Mouse (Mus musculus): Measurements from ENCODE around the gene Hoxb5.

Gene Hoxb5

DNA sequence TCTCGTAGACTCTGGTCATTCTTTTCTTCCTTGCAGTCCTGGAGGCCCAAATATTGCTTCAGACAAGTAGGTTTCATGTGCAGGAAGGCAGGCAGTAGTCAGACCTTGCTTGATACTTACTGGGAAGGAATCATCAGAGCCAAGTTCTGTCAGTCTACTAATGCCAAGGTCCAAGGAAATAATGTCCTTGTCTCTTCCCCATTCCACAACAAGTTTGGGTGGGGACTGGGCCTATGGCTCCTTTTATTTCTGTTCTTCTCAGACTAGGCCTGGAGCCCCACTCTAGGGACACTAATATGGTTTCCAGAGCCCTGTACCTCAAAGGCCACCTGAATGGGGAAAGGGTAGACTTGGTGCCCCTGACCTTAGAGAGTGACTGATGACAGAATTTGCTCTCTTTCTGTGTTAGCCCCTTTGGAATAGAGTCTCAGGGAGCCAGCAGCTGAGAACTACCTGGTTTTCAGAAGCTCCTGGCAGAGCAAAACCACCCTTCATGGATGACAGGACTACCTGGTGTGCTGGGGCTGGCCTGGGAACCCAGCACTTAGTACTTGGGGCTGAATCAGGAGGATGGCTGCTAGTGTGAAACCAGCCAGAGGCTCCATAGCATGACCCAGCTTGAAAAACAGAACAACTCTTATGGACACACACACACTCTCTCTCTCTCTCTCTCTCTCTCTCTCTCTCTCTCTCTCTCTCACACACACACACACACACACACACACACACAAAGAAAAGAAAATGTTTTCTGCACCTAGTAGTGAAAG, 14.5 kb upstream of the Hoxb5 start:
- DNase-seq (ENCODE audit: low spot score): no peak

DNA sequence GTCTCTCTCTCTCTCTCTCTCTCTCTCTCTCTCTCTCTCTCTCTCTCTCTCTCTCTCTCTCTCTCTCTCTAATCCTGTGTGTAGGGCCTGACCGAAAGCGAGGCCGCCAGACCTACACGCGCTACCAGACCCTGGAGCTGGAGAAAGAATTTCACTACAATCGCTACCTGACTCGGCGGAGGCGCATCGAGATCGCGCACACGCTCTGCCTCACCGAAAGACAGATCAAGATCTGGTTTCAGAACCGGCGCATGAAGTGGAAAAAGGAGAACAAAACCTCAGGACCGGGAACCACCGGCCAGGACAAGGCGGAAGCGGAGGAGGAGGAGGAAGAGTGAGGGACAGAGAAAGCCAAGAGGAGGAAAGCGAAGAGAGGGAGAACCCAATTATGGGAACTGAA, 13.8 kb upstream of the Hoxb5 start:
- no peak for DNase-seq (ENCODE audit: low spot score)

DNA sequence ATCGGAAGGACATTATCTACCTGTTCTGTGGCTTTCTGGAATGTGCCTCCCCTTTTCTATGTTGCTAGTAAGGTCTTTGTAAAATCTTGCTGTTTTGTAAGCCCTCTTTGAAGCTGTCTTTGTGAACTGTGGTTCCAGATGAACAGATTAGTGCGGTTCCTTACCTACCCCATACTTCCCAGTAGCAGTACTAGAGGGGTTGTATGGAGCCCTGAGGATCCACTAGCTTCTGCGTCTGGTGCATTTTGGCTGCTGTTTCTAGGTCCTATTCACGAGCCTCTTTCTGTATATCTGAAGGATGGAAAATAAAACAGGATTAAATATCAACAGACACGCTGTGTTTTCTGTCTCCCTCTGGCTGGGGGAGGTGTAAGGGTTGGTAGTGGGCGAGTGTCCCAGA, 13.3 kb upstream of the Hoxb5 start:
- DNase-seq (ENCODE audit: low spot score): no peak

DNA sequence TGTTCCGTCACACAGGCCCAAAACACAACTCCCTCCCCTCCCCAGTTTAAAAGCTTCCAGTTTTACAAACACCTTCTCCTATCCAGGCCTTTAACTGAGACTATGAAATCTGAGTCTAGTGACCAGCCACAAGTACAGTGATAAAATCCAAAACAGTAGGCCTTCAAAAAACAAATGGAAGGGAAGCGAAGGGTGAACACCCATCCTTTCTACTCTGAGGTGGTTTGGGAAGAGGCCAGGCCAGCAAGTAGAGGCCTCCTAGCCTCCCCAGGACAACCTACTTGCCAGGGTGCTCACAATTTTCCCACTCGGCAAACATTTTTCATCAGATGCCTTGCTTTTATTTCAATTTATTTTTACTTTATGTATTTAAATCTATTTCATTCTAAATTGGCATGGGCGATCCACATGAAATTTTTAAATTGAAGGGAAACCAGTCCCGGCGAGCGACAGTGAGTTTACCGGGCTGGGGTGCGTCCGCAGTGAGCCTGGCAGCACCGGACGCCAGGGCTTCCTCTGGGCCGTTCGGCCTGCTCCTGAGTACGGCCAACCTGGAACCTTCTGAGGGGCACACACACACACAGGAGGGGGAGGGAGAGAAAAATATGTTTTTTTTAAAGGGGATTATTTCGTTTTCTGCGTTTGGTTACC, 12.3 kb upstream of the Hoxb5 start:
- DNase-seq (ENCODE audit: low spot score): no peak

DNA sequence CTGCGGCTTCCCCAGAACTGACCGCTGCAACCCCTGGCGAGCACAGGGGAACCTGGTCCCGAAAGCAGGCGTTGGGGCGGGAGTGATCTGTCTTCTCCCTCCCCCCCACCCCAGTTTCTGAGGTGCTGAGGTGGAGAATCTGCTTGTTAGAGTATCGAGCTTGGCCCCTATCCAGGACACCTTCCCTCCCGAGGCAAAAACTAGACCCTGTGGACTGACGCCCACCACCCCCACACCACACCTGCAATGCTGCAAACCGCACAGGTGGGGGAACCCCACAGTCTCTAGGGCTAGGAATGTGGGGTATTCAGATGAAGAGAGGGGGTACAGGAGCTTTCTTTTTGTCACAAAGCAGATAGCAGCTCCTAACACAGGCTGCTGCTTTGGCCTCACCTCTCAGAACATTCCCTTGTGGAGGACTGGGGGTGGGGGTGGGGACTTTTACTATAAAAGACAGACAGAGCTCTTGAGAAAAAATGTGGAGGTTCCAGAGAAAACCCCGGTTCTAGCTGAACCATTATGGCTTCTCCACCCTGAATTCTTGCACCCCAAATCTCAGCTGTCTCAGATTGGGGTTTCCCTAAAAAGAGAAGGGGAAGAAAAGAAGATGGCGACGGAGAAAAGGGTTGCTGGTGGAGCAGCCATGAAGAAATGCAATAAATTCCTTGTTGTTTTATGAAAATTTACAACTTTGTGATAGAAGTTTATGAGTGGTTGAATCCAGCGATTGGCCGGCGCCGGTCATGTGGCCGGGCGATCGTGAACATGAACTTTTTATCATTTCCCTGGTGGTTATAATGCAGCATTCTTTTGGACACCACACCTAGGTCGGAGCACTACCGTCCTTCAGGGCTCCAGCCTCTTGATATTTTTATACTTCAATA, 11.2 kb upstream of the Hoxb5 start, which contains the start of gene Hoxb6:
Gene Hoxb6, plus strand, starts transcription at position 796 of the 884 bp plus-strand sequence.
- no peak for DNase-seq (ENCODE audit: low spot score)

DNA sequence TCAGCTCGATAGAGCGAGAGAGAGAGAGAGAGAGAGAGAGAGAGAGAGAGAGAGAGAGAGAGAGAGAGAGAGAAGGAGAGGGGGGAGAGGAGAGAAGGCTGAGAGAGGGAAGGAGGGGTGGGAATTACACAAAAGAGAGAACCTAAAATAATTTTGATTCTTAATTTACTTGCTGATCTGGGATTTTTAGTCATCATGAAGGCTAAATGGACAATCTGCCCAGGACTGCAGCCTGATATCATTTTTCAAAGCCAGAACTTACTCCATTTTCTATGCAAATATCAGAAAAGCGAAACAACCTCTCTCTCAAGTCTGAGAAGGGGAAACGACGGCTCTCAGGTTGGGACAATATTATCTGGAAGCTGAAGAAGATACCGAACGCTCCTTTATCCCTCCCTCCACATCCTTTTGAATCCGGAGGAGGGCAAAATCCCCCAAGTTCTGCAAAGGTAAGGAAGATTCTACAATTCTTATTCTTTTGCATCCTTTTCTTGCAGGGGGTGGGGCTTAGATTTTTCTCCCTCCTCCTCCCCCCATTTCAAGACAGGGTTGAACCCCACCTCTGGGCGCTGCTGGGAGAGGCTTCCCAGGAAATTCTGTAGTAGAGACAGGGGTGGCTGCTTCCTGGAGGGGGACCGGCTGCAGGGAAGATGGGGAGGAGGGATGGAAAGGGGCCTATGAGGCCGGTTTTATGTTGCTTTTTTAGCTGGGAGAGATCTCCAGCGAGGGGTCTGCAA, 10.4 kb upstream of the Hoxb5 start:
- DNase-seq (ENCODE audit: low spot score): no peak

DNA sequence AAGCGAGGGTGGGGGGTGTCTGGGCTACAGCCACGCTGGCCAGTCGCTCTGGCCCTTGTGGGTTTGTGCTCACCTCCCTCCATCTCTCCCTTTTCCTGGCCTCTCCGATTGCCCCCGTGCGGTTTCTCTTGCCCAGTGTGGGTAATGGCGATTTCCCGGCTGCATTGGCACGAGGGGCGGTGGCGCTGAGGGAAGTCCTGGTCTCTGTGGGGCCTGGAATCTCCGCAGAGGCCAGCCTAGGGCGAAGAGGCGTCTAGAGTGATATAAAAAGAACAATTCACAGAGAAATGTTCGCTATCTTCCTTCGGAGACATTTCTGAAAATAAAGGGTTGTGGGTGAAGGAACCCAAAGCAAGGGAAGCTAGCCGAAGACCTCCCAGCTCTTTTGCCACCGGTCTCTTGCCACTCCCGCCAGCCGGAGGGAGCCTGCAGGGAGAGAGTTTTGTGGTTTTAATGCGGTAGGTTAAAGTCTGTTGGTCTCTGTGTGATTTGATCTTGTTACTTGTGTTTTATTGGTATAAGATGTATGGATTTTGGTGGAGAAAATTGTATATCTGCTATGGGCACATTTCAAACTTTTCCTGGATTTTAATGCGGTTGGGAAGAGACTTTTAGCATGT, 9.7 kb upstream of the Hoxb5 start:
- no peak for DNase-seq (ENCODE audit: low spot score)

DNA sequence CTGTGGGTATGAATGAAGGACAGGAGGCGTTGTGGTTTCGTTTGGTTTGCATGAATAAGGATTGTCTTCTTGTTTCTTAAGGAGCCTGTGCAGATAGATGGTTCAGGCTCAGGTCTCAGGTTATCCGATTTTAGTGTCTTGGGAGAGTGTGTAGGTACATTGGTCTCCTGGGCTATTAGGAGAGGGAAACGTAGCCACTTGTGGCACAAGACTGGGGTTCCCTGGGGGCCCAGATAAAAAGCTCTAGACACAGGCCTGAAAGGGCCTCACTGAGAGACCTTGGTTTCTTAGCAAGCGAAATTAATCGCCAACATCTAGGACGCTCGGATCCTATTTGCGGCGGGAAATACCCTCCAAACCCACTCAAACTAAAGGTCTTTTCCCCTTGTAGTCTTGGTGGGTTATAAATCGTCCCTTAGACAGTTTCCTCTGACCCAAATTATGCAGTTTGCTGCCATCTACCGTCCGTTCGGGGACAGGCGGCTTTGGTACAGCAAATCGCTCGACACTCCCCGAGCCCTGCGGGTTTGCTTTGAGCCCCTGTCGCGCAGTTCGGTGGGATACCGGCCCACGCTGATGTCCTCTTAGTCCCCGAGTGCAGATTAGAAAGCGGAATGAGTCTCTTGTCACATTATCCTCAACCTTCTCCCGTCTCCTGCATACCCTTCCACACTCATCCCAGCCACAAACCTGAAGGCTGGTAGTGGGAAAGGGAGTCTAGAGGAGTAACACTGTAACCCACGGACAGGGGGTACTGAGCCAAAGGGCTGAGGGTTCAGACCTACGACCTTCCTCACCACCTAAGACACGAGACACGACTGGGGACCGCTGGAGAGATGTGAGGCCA, 8.7 kb upstream of the Hoxb5 start:
- peak; percentile 83 for DNase-seq (ENCODE audit: low spot score)

DNA sequence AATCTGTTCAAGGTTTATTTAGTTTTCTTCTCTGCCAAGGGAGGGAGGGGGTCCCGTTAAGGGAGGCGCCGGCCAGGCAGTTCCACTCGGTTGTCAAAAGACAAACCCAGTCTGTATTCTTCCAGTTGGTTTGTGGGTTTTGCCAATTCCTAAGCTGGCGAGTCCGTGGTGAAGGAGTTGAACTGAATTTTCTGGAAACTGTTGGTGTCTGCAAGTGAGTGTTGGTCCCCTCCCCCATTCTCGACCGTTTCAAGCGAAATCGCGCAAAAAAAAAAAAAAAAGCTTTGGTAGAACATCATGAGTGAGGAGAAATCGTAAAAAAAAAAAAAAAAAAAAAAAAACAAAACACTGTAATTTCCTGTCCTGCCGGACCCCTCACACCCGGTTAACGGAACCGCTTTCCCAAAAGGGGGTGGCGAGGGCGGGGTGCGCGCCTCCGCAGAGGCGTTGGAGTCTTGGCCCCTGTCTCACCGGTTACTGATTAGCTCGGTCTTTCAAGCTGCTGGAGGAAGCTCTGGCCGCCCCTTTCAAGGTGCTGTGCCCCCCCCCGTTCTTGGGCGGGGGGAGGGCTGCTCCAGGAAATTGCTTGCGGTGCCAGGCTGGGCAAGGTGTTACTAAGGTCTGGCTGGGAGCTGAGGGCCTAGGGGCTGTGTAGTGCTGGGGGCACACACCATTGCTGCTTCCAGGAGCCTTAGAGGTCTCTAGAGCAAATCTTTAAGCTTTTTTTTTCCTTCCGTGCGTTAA, 7.9 kb upstream of the Hoxb5 start:
- no peak for DNase-seq (ENCODE audit: low spot score)

DNA sequence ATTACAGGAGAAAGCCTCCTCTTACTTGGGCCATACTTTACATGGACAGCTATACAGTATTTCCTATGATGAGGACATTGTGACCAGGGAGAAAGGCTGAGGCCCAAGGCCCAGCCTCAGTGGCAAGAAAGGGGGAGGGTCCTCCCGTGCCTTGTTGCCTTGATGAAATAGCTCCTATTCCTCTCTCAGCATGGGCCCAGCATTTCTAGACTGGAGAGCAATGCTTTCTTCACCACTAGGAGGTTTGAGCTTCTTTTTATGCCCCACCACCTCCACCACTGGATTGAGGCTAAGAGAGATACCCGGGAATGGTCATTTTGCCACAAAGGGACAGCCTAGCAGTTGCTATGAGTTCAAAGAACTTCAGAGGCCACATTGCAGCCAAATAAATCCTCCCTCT, 6.1 kb upstream of the Hoxb5 start:
- no peak for DNase-seq (ENCODE audit: low spot score)

DNA sequence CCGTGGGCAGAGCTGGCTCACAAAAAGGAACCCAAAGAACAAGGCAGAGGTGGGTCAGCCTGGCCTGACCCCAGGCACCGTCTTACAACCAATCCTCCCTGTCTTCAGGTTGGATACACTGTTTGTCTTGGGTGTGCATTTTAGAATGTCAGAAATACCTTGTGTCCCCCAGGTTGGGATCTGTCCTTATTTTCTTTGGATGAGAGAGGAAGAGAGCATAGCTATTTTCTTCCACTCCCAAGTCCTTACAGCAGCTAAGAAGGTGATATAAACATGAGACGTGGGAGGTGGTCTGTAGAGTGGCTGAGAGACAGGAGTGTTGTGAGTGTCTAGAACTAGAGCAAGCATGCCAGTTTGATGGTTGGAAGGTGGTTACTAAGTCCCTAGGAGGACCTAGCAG, 5.7 kb upstream of the Hoxb5 start:
- no peak for DNase-seq (ENCODE audit: low spot score)

DNA sequence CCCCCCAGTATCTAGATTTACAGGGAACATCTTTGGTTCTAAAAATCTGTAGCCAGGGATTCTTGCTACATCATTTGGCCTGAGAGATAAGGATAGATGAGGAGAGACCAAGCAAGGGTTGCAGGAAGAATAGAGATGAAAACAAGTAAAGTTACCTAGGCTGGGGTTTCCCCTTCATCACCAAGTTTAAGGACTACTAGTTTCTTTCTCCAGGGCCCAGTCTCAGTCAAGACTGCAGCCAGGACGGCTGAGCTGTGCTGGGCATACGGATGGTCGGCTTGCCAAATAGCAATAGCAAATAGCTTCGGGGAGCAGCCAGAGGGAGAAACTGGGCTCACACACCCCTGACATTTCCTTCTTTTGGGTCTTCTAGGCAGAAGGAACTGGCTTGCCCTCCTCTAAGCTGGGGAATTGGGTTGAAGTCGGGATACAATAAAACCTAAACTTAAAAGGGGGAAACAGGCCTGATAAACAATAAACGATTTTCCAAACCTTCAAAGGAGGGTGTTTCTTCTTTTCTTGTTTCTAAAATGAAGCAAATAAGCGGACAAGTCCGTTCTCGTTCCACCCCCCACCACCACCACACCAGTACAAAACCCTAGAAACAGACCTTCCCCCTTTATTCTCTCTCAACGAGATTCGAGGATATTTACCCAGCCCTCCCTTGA, 5.0 kb upstream of the Hoxb5 start:
- DNase-seq (ENCODE audit: low spot score): no peak

DNA sequence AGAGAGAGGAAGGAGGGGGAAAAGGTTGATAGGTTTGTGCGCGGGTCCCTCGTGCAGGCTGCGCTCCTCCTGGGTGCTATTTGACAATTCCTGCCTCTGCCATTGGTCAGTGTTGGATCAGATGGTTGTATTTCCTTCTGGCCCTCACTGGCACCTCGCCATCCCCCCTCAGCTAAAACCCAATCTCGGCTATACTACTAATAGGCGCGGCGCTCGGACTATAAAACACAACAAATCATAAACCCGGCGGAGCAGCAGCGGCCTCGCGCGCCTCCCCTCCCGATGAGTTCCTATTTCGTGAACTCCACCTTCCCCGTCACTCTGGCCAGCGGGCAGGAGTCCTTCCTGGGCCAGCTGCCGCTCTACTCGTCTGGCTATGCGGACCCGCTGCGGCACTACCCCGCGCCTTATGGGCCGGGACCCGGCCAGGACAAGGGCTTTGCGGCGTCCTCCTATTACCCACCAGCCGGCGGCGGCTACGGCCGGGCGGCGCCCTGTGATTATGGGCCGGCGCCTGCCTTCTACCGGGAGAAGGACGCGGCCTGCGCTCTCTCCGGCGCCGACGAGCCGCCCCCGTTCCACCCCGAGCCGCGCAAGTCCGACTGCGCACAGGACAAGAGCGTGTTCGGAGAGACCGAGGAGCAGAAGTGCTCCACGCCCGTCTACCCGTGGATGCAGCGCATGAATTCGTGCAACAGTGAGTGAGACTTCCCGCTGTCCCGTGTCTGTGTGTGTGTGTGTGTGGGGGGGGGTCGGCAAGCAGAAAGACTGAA, 4.1 kb upstream of the Hoxb5 start:
- no peak for DNase-seq (ENCODE audit: low spot score)

DNA sequence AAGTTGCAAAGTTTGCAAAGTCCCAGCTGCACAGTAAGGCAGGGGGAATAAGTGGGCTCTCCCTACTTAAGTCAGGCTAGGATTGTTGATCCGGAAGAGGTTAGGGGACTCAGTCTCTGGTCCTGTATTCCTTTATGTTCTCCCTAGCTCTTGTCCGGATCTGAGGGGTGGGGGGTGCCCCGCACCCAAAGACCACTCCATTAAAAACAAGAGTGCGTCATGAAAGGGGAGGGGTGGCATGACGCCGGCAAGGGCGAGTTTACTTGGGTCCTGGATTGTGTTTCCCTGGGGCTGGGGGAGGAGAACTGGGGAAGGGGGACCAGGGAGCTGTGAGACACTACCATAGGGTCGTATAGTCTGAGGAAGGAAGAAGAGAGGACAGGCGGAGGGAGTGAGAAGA, 3.4 kb upstream of the Hoxb5 start:
- DNase-seq (ENCODE audit: low spot score): no peak

DNA sequence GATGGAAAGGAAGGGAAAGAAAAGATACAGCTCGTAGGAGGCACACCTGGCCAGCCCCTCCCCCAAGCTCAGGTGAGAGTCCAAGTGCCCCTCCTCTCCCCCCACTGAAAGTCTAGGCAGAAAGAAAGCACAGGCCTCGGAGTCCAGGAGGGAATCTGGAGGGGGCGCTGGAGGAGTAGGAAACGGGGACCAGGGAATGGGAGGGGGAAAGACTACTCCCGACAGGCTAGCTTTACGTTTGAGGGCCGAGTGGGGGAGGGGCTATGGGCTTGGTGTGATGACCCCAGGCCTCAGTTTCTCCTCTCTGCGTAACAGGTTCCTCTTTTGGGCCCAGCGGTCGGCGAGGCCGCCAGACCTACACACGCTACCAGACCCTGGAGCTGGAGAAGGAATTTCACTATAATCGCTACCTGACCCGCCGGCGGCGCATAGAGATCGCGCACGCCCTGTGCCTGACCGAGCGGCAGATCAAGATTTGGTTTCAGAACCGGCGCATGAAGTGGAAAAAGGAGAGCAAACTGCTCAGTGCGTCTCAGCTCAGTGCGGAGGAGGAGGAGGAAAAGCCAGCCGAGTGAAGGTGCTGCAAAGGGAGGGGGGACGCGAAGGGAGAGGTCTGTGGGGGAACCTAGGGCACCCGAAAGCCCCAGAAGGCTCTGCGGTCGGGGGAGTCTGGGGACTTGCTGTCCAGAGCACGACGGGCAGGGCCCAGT, 2.6 kb upstream of the Hoxb5 start:
- DNase-seq (ENCODE audit: low spot score): no peak

DNA sequence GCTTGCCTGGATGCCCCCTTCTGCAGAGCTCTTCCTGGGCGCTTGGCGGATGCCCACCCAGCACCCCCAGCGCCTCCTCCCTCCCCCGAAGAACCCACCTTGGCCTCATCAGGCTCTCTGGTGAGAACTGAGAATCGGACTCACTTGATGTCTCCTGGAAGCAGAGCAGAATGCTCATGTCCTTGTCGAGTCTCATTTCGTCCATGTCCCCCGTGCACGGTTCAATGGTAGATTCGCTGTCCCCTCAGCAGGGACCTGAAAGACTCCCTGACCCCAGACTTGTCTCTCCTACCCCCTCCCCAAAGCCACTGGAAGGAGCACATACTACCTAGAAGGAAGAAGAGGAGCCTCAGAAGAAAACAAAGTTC, 2.1 kb upstream of the Hoxb5 start:
- DNase-seq (ENCODE audit: low spot score): no peak

DNA sequence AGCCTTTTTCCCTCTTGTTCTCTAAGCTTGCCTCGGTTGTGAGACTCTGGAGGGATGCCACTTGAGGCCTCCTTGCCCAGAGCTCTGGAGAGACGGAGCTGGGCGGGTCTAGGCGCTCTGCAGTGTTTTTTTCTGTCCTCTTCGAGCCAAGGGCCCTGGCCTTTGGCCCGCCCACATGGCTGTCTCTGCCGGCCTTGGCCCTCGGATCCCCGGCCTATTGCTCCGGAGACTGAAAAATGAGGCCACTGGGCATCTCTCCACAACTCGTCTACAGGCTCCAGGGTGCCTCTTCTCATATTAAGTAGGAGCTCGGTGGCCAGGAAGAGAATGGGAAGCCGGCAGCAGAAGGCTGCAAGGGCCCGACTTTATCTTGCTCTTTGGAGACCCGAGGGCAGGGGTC, 1.3 kb upstream of the Hoxb5 start:
- no peak for DNase-seq (ENCODE audit: low spot score)

All from testis, postnatal 10 days (tissue).